Mouse (Mus musculus): ENCODE results near the gene Cit.

- TF ChIP-seq CTCF (IDR thresholded peaks at IDR 0.05; ENCODE audit: borderline replicate concordance, control insufficient read depth, extremely low read depth, insufficient read depth, low read length, poor library complexity) (no peak), POLR2A (IDR thresholded peaks at IDR 0.05; ENCODE audit: control insufficient read depth, extremely low read depth, insufficient read depth, low read length, poor library complexity) (no peak)
Measured at GRCm38 (mm10) chr5:115854370-115854769, 9.3 kb downstream of the Cit start.
